Mouse (Mus musculus) gastrocnemius, postnatal 25 days (tissue): ENCODE results near the gene Olfr765. TPM values are rescaled to one million over a fixed set of nuclear protein-coding genes. Genes with fewer than 3 reads are reported as not detected.
"Not testable (repeated sequence)": the region's sequence is repeated elsewhere in the genome, so short reads cannot be mapped to it uniquely, and the experiment has no call there.

Source experiments
- DNase-seq: peaks from one replicate; pipeline ENCODE4 v3.0.0; 2022
- long read RNA-seq, 2 experiments: library from polyadenylated mRNA; stranded (forward); transcript quantifications; one replicate each; pipeline ENCODE4 v2.0.0; 2021
- total RNA-seq, 2 experiments: library from RNA; stranded (reverse); gene quantifications; 1 replicate in 1 of 2; 2 replicates in 1 of 2; pipeline ENCODE4 v1.2.3; 2021

Olfr765 gene
- total RNA-seq = not detected
- long read RNA-seq, experiment 1 = 0 reads
- long read RNA-seq, experiment 2 = 0 reads

GRCm38 (mm10) chr10:129049898-129050297, at the start of gene Olfr765:
Gene Olfr765, minus strand, starts transcription at chr10:129049998.
- not testable (repeated sequence) for DNase-seq

DNA sequence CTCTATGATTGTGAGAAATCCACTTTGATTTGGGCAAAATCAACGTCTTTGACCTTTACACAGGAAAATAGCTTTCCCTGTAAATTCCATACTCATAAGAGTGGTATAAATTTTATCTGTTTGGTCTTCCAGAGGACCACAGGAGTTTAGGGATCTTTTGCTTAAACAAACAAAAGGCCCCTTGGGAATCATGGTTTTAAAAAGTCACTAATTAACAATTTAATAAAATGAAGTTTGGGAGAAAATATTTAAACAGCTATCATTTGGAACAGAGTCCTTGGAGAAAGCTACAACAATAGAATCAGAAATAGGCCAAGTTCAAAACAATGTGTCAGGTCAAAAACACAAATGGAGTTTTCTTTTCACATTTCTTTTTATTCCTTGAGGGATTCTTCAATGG, 49.5 kb upstream of the Olfr765 start, which contains the start of gene Olfr768:
TSS of gene Olfr768 (minus strand) at position 101 of the 400 bp plus-strand sequence.
- DNase-seq = no peak

DNA sequence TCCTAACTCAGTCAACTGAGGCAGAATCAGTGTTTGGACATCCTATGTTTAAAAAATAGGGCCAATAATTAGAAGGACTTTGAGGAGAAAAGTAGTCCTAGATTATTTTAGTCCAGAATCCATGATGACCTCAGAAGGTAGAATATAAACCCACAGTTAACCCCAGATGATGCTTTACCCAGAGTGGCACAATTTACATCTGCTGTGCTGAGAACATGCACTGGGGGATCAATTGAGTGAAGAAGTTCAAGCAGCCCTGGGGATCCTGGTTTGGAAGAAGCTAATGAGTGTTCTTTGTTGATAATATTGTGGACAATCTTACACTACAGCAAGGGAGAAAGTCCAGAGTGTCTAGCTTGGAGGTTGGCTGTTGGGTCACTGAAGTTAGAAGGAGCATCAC, 33.0 kb upstream of the Olfr765 start, which contains the start of gene Olfr767:
TSS of gene Olfr767 (minus strand) at position 101 of the 400 bp plus-strand sequence.
- DNase-seq = not testable (repeated sequence)

GRCm38 (mm10) chr10:129068877-129069276, 19.1 kb upstream of the Olfr765 start, which contains the start of gene Olfr766-ps1:
Gene Olfr766-ps1, minus strand, starts transcription at chr10:129068977.
- DNase-seq = no peak

- no peak for DNase-seq
Measured at GRCm38 (mm10) chr10:129039796-129040195, 10.0 kb downstream of the Olfr765 start, which contains the start of gene Olfr764-ps1. Gene Olfr764-ps1, minus strand, starts transcription at chr10:129039896.

DNA sequence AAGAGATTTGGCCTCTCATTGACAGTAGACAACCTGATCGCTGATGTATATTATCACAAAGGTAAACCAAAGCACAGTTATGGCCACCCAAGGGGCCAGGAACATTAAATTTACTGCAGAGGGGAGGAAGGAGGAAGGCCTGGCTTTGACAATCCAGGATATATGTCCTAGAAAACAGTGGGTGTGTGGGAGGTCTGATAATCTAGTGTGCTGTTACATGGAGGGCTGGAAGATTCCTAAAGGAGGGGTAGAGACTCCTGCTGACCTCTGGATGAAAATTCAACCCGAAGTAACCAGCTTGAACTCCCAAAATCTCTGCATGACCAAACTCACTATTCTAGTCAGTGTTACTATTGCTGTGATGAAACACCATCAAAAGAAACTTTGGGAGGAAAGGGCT, 21.5 kb downstream of the Olfr765 start:
- no peak for DNase-seq

- no peak for DNase-seq
Measured at GRCm38 (mm10) chr10:129026018-129026662, 23.7 kb downstream of the Olfr765 start.

DNA sequence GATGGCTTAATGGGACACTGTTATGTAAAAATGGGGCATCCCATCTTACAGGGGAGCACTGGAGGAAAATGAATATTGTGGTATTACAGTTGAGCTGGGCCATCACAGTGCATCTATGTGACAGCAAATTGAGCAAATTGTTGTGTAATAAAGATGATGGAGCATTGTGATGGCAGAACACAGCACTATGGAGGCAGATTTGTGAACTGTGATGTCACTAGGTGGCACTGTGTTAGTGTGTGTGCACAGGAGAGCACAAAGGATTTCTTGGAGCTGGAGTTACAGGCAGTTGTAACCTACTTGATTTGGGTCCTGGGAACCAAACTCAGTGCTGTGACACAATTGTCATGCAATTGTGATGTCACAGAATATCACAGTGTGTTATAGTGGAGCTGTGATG, 26.5 kb downstream of the Olfr765 start:
- DNase-seq = no peak

GRCm38 (mm10) chr10:129014477-129014876, 35.3 kb downstream of the Olfr765 start:
- no peak for DNase-seq

GRCm38 (mm10) chr10:129011511-129011910, 38.3 kb downstream of the Olfr765 start:
- DNase-seq = not testable (repeated sequence)

DNA sequence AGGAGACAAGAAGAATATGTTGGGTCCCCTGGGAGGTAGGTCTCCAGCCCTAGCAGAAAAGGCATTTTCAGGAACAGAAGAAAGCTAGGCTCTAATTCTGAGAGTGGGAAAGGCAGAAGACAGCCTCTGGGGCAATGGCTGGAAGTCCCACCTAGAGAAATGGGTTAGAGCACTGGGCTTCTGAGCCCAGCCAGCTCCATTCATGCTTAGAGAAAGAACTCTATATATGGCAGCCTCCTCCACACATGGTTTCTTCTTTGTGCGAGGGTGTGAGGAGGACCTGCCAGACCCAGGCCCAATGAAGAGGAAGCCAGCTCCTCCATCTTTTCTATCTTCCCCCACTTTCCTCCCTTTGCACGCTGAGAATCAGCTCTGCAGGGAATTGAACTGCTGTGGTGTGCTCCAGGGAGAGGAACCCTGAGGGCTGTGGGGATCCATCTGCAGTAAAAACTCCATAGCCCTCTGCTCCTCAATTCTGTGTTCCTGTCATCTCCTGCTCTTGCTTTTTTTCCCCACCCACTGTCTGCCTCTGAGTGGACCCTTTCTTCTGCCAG, 39.4 kb downstream of the Olfr765 start, which contains the start of gene Olfr763:
TSS of gene Olfr763 (plus strand) at position 504 of the 554 bp plus-strand sequence.
- DNase-seq = no peak

- no peak for DNase-seq
Measured at GRCm38 (mm10) chr10:129004032-129004920, 45.5 kb downstream of the Olfr765 start.

- no peak for DNase-seq
Measured at GRCm38 (mm10) chr10:128996523-128997040, 53.2 kb downstream of the Olfr765 start.

GRCm38 (mm10) chr10:128995796-128996195, 54.0 kb downstream of the Olfr765 start:
- DNase-seq = no peak

Other genes starting within 250 kb of the Olfr765 start
- gene Dnajc14, start 245.9 kb downstream of the Olfr765 start, total RNA-seq = 10 to 100 TPM; 20.7 to 21.5 TPM
- 1 to 10 TPM; 3.4 to 4.2 TPM for gene Tmem198b, start 245.6 kb downstream of the Olfr765 start, total RNA-seq
- gene Sarnp, start 232.7 kb downstream of the Olfr765 start, total RNA-seq = 10 to 100 TPM; 26.5 to 28.4 TPM
- gene Ormdl2, start 228.4 kb downstream of the Olfr765 start, total RNA-seq = 1 to 10 TPM; 3.1 to 3.7 TPM
- 1 to 10 TPM; 3.9 to 4.1 TPM for gene Gdf11, start 158.3 kb downstream of the Olfr765 start, total RNA-seq
- 100 to 1,000 TPM; 103 to 142 TPM for gene Cd63, start 149.0 kb downstream of the Olfr765 start, total RNA-seq
- gene Rdh5, start 127.1 kb downstream of the Olfr765 start, total RNA-seq = 1 to 10 TPM; 4.3 to 4.7 TPM
- gene Bloc1s1, start 126.0 kb downstream of the Olfr765 start, total RNA-seq = 100 to 1,000 TPM; 152 to 165 TPM
- 10 to 100 TPM; 63.5 to 67.3 TPM for gene Itga7, start 116.2 kb downstream of the Olfr765 start, total RNA-seq
- under 1 TPM in 1 of 2 experiments, not detected in 1; 0.23 TPM for gene Mettl7b, start 89.0 kb downstream of the Olfr765 start, total RNA-seq
- gene Olfr9, start 60.6 kb downstream of the Olfr765 start, total RNA-seq = not detected
- not detected for gene Olfr763, start 39.2 kb downstream of the Olfr765 start, total RNA-seq
- gene Olfr764-ps1, start 10.1 kb downstream of the Olfr765 start, total RNA-seq = not detected
- not detected for gene Olfr766-ps1, start 19.0 kb upstream of the Olfr765 start, total RNA-seq
- not detected for gene Olfr767, start 32.9 kb upstream of the Olfr765 start, total RNA-seq
- gene Olfr768, start 49.4 kb upstream of the Olfr765 start, total RNA-seq = not detected
- not detected for gene Olfr769, start 67.9 kb upstream of the Olfr765 start, total RNA-seq
- not detected for gene Olfr770, start 89.0 kb upstream of the Olfr765 start, total RNA-seq
- gene Olfr771, start 114.8 kb upstream of the Olfr765 start, total RNA-seq = not detected
- not detected for gene Olfr772, start 127.9 kb upstream of the Olfr765 start, total RNA-seq
- gene Olfr773, start 137.4 kb upstream of the Olfr765 start, total RNA-seq = not detected
- gene Olfr774, start 186.2 kb upstream of the Olfr765 start, total RNA-seq = not detected
- gene Olfr775, start 198.4 kb upstream of the Olfr765 start, total RNA-seq = not detected
- not detected for gene Olfr776, start 209.1 kb upstream of the Olfr765 start, total RNA-seq
- gene Olfr777, start 221.5 kb upstream of the Olfr765 start, total RNA-seq = not detected